Mouse (Mus musculus) adrenal gland, postnatal 0 days (tissue): Measurements from ENCODE around the gene 9430038I01Rik. TPM values are rescaled to one million over a fixed set of nuclear protein-coding genes. Genes with fewer than 3 reads are reported as not detected.

Experiments used
- polyA plus RNA-seq: library from polyadenylated mRNA; unstranded; fragments of >200 nt; fragmentation: Nextera tagmentation; extraction: Ambion mirVana; gene quantifications from 2 replicates; pipeline ENCODE4 v1.2.1, GENCODE M21; 2015

The 9430038I01Rik gene
- polyA plus RNA-seq, result 16.2 and 21.6 TPM in 2 replicates

GRCm38 (mm10) chr7:137410337-137411197 lies at the start of gene 9430038I01Rik:
TSS of gene 9430038I01Rik (minus strand) at chr7:137410762.

DNA sequence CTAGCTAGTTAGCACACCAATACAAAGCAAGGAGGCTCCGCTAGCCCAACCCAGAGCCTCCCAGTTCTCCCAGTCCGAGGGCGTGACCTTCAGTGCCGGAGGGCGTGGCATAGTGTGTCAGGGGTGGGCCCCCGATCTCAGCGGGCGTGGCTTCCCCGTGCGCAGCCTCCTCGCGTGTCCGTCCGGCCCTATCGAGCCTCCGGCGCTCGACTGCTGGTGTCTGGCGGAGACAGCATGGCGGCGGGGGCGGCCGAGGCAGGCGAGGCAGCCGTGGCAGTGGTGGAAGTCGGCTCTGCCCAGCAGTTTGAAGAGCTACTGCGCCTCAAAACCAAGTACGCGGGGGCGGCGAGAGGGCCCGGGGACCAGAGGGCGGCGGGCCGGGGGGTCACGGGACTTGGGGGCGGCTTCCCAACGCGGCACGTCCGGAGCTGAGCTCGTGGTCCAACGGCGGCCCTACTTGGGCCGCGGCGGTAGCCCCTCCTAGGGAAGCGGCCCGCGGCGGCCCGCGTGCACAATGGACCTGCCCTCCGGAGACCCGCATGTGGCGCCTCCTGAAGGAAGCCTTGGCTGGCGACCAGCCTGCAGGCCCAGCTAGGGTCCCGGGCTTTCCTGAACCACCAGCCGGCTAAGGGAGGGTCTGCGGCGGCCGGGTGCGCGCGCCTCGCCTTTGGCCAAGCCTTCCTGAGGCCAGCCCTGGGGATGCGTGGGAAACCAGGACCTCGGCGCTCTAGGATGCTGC lies 27.0 kb upstream of the 9430038I01Rik start, which contains the start of gene Glrx3:
Gene Glrx3, plus strand, starts transcription at position 175 of the 739 bp plus-strand sequence.

Other genes with a start within 250 kb of the 9430038I01Rik start
- gene Ebf3, start 96.3 kb downstream of the 9430038I01Rik start, polyA plus RNA-seq, result 0.95 and 1.3 TPM in 2 replicates
- gene Glrx3, start 26.9 kb upstream of the 9430038I01Rik start, polyA plus RNA-seq, result 195 and 264 TPM in 2 replicates